Mouse (Mus musculus) bone marrow, adult 2 months (tissue): ENCODE data around the gene Sept1. TPM values are rescaled to one million over a fixed set of nuclear protein-coding genes. Genes with fewer than 3 reads are reported as not detected.

Experiments used
- H3K27ac ChIP-seq: fragments of 200-500 bp; 2 replicates; pipeline ENCODE4 v1.5.1; 2012; ENCODE audit warnings: low read depth, mild to moderate bottlenecking, control low read depth, inconsistent platforms, low read length; ENCODE audit not compliant: control insufficient read depth, poor library complexity, insufficient read depth
- H3K4me1 ChIP-seq: fragments of 200-500 bp; 2 replicates; pipeline ENCODE4 v1.6.1; 2011; ENCODE audit warnings: low read length; ENCODE audit not compliant: control insufficient read depth, insufficient read depth
- H3K4me3 ChIP-seq: fragments of 200-500 bp; replicated peaks from 2 replicates; pipeline ENCODE3; 2011; ENCODE audit warnings: mild to moderate bottlenecking, low read depth, low read length, control low read depth; ENCODE audit not compliant: control insufficient read depth
- CTCF ChIP-seq: fragments of 200-500 bp; IDR thresholded peaks from 2 replicates; pipeline ENCODE4 v1.5.1; 2011; ENCODE audit warnings: low read length, control low read depth; ENCODE audit not compliant: control insufficient read depth, insufficient read depth
- POLR2A ChIP-seq: fragments of 200-500 bp; IDR thresholded peaks from 2 replicates; pipeline ENCODE4 v1.6.1; 2011; ENCODE audit warnings: low read depth, mild to moderate bottlenecking, control low read depth, low read length, borderline replicate concordance; ENCODE audit not compliant: control insufficient read depth
- WGBS: fragments of 180-500 bp; shearing (Covaris S2); methylation state at CpG from one replicate; pipeline ENCODE4 v1.1.7; 2018; 5-methylcytosine and 5-hydroxymethylcytosine counted together
- polyA plus RNA-seq: library from polyadenylated mRNA; stranded (reverse); fragments of >200 nt; gene quantifications from 2 replicates; pipeline ENCODE4 v1.2.4, GENCODE M21; 2011; ENCODE audit warnings: low replicate concordance; ENCODE audit not compliant: missing spikeins, insufficient read depth, insufficient read length

Gene Sept1
- polyA plus RNA-seq, 1 experiment: 153 TPM

GRCm38 (mm10) chr7:127244658-127245510, 12.0 kb upstream of the Sept1 start:
- H3K4me3 ChIP-seq: peak overlapping the region; percentile 86
- TF ChIP-seq POLR2A: no peak
- TF ChIP-seq CTCF: no peak
- no peaks in the 10 kb centered on the region; the same call in 1 of the 2 replicates for H3K4me1 ChIP-seq
- 10% methylated on average over 32 of the region's 33 CpGs for WGBS
- H3K27ac ChIP-seq: peak overlapping the region; percentile 78

- TF ChIP-seq POLR2A: peak; percentile 74; the same call in 1 of the 2 replicates
- no peak for TF ChIP-seq CTCF
- 2% methylated on average over 54 of the region's 56 CpGs for WGBS
- H3K27ac ChIP-seq: peak within 1 kb of the TSS; percentile 90
- peak within 1 kb of the TSS; percentile 86 for H3K4me3 ChIP-seq
- H3K4me1 ChIP-seq: no peaks in the 10 kb centered on the region; the same call in 1 of the 2 replicates
Measured at GRCm38 (mm10) chr7:127243870-127244657, 11.1 kb upstream of the Sept1 start, which contains the start of gene Zfp771. Gene Zfp771 (plus strand): TSS chr7:127244274.

- TF ChIP-seq POLR2A: no peak
- no peak for TF ChIP-seq CTCF
- H3K4me3 ChIP-seq: no peak overlapping the region
- 45% methylated on average over 2 of the region's 2 CpGs for WGBS
Measured at GRCm38 (mm10) chr7:127243361-127243867, 10.5 kb upstream of the Sept1 start.

GRCm38 (mm10) chr7:127234777-127235176, 1.8 kb upstream of the Sept1 start:
- TF ChIP-seq CTCF (no peak), POLR2A (no peak)
- Histone ChIP-seq H3K4me3 (no peak overlapping the region), H3K4me1 (no peaks in the 10 kb centered on the region), H3K27ac (no peak overlapping the region)
- 93% methylated on average over 2 of the region's 2 CpGs for WGBS

More at GRCm38 (mm10) chr7:127243361-127243867, 10.5 kb upstream of the Sept1 start:
- Histone ChIP-seq H3K4me1 (no peaks in the 10 kb centered on the region; the same call in 1 of the 2 replicates), H3K27ac (peak overlapping the region; percentile 90)

GRCm38 (mm10) chr7:127233765-127234164, 835 bp upstream of the Sept1 start:
- no peak overlapping the region; the same call in 1 of the 2 replicates for H3K27ac ChIP-seq
- WGBS: 3% methylated on average over 9 of the region's 9 CpGs
- TF ChIP-seq CTCF: no peak
- no peak for TF ChIP-seq POLR2A
- H3K4me3 ChIP-seq: no peak overlapping the region
- H3K4me1 ChIP-seq: no peaks in the 10 kb centered on the region

- TF ChIP-seq POLR2A (no peak), CTCF (peak; percentile 7; the same call in 1 of the 2 replicates)
- WGBS: under 1% methylated on average over 27 of the region's 27 CpGs
- peak overlapping the region; percentile 68 for H3K4me3 ChIP-seq
- H3K27ac ChIP-seq: peak overlapping the region; percentile 89
- H3K4me1 ChIP-seq: no peaks in the 10 kb centered on the region
Measured at GRCm38 (mm10) chr7:127233368-127233749, 429 bp upstream of the Sept1 start.

- Histone ChIP-seq H3K4me3 (peak overlapping the region; percentile 68), H3K27ac (peak overlapping the region; percentile 89), H3K4me1 (no peaks in the 10 kb centered on the region)
- WGBS: 2% methylated on average over 20 of the region's 20 CpGs
- TF ChIP-seq CTCF (no peak), POLR2A (no peak)
Measured at GRCm38 (mm10) chr7:127231826-127232621, 906 bp downstream of the Sept1 start.
